Mouse (Mus musculus): ENCODE measurements around the gene Elfn1.

- TF ChIP-seq CTCF (IDR thresholded peaks at IDR 0.05; ENCODE audit: insufficient read depth, low read depth, low read length) (peak; percentile 59; the same call in 1 of the 2 replicates), POLR2A (IDR thresholded peaks at IDR 0.05; ENCODE audit: insufficient read depth, low read depth, low read length) (no peak)
These were observed 502 bp upstream of the Elfn1 start for GRCm38 (mm10) chr5:139907241-139907640.

All from olfactory bulb, adult 2 months (tissue).